33 mouse cellular contexts compared by ENCODE assay signal in genomic region chr4:42872151-42872550, GRCm38 (mm10). TPM values are rescaled to one million over a fixed set of nuclear protein-coding genes. Genes with fewer than 3 reads are reported as not detected.
DNase-seq lines count a peak whose midpoint lies in the region; ATAC-seq and TF ChIP-seq lines count a peak whose summit lies in the region.
"Had no signal": no experiment of that assay in that cellular context is flagged by ENCODE, and none has a peak within 500 bp of the region (broad histone marks: within the 10 kb centered on the region; RNA-seq: fewer than 3 reads in every experiment).

No protein-coding gene starts in this region.

- peaks cover 14% of the 10 kb centered on the region; the same call in 1 of the 2 replicates for H3K27me3 ChIP-seq in heart, embryonic 12.5 days (replicated peaks)
- H3K27me3 ChIP-seq in testis, adult 2 months (ENCODE audit: control insufficient read depth, insufficient read depth, low read length), result no peaks in the 10 kb centered on the region
- H3K27me3 ChIP-seq: forebrain, embryonic 15.5 days; heart, embryonic 15.5 days had no signal

- H3K9me3 ChIP-seq in heart, embryonic 12.5 days (replicated peaks), result no peaks in the 10 kb centered on the region
- H3K9me3 ChIP-seq: embryonic facial prominence, embryonic 10.5 days; embryonic facial prominence, embryonic 13.5 days; forebrain, embryonic 12.5 days; forebrain, embryonic 15.5 days; G1E; heart, embryonic 15.5 days had no signal

- DNase-seq in heart, adult 11 months, result peak; percentile 74
- no peak for DNase-seq in testis, postnatal 14 days (ENCODE audit: low spot score)
- peak; percentile 10 for DNase-seq in testis, postnatal 10 days (ENCODE audit: low spot score)
- DNase-seq: adrenal gland, adult 2 months; adrenal gland, postnatal 14 days; B cell, adult 2 months; cerebellum, adult 11-12 months; cerebellum, adult 8-10 months; cerebellum, postnatal 10 days; cerebellum, postnatal 36 days; embryo, embryonic 11 days; gastrocnemius, postnatal 25 days; heart, adult 2 months; heart, postnatal 10 days; heart, postnatal 36 days had no signal

- H3K27ac ChIP-seq in heart, embryonic 12.5 days (ENCODE audit: poor library complexity, severe bottlenecking), result no peak overlapping the region
- H3K27ac ChIP-seq in testis, adult 2 months (ENCODE audit: control insufficient read depth, insufficient read depth, low read depth, low read length), result no peak overlapping the region
- H3K27ac ChIP-seq: embryonic facial prominence, embryonic 10.5 days; embryonic facial prominence, embryonic 13.5 days; forebrain, embryonic 12.5 days; forebrain, embryonic 15.5 days; heart, embryonic 15.5 days; hindbrain, embryonic 14.5 days; hindbrain, postnatal 0 days had no signal

- 91% methylated on average over 7 of the region's 7 CpGs for WGBS in heart, embryonic 12.5 days

- no peak for ATAC-seq in heart, embryonic 12.5 days (ENCODE audit: insufficient number of reproducible peaks, low FRiP score)
- no peak for ATAC-seq in cerebellum, adult (ENCODE audit: insufficient number of reproducible peaks, low FRiP score, low TSS enrichment)
- ATAC-seq: forebrain, embryonic 15.5 days; hindbrain, postnatal 0 days; inflammation-experienced regulatory T-cells, adult 6 months; intestine, embryonic 16.5 days; Patski had no signal

- no peak overlapping the region for H3K9ac ChIP-seq in heart, embryonic 12.5 days
- H3K9ac ChIP-seq: embryonic facial prominence, embryonic 13.5 days; forebrain, embryonic 12.5 days; forebrain, embryonic 15.5 days; heart, embryonic 15.5 days; hindbrain, embryonic 14.5 days had no signal

- no peak overlapping the region for H3K4me3 ChIP-seq in heart, embryonic 12.5 days
- H3K4me3 ChIP-seq in testis, adult 2 months (ENCODE audit: control insufficient read depth, low read depth, low read length), result peak overlapping the region; percentile 72
- H3K4me3 ChIP-seq: embryonic facial prominence, embryonic 10.5 days; embryonic facial prominence, embryonic 13.5 days; erythroblast, embryonic 14.5 days; forebrain, embryonic 12.5 days; forebrain, embryonic 15.5 days; heart, adult 2 months; heart, embryonic 15.5 days had no signal

- H3K4me1 ChIP-seq in heart, embryonic 12.5 days (replicated peaks), result no peaks in the 10 kb centered on the region
- H3K4me1 ChIP-seq in testis, adult 2 months (ENCODE audit: control insufficient read depth, insufficient read depth, low read length), result peaks cover 6% of the 10 kb centered on the region; the same call in 1 of the 2 replicates
- H3K4me1 ChIP-seq: embryonic facial prominence, embryonic 10.5 days; embryonic facial prominence, embryonic 13.5 days; forebrain, embryonic 12.5 days; forebrain, embryonic 15.5 days; heart, embryonic 15.5 days had no signal

- H3K4me2 ChIP-seq in heart, embryonic 12.5 days, result no peak overlapping the region
- H3K4me2 ChIP-seq: embryonic facial prominence, embryonic 13.5 days; forebrain, embryonic 12.5 days; forebrain, embryonic 15.5 days; heart, embryonic 11.5 days; heart, embryonic 15.5 days; hindbrain, embryonic 14.5 days had no signal

- no peaks in the 10 kb centered on the region for H3K36me3 ChIP-seq in heart, embryonic 12.5 days
- no peaks in the 10 kb centered on the region for H3K36me3 ChIP-seq in testis, adult 2 months (ENCODE audit: control insufficient read depth, insufficient read depth, low read length)
- H3K36me3 ChIP-seq: embryonic facial prominence, embryonic 10.5 days; embryonic facial prominence, embryonic 13.5 days; forebrain, embryonic 12.5 days; forebrain, embryonic 15.5 days; heart, embryonic 15.5 days had no signal

- TF ChIP-seq CTCF in testis, adult 2 months (IDR thresholded peaks at IDR 0.05; ENCODE audit: control insufficient read depth, insufficient read depth, insufficient replicate concordance, low read depth, low read length), result no peak

- TF ChIP-seq POLR2A in testis, adult 2 months (IDR thresholded peaks at IDR 0.05; ENCODE audit: control insufficient read depth, low read depth, low read length), result no peak

RNA-seq across cellular contexts. Expression of gene Fam205c, which starts 1.9 kb away (rescaled TPM):
- polyA plus RNA-seq in heart, embryonic 12.5 days (2016; fragmentation: Nextera tagmentation; extraction: Ambion mirVana), result 0.37 and 0.60 TPM in 2 replicates
- polyA plus RNA-seq in testis, adult 2 months (2012; rRNA removed), result 209 and 240 TPM in 2 replicates
- polyA plus RNA-seq: adrenal gland, adult 2 months; cortical plate, adult 2 months; erythroblast, embryonic 14.5 days; inflammation-experienced regulatory T-cells, adult 6 months; Patski had no signal

RNA-seq across cellular contexts. Expression of gene Gm12394, which starts 15.6 kb away (rescaled TPM):
- polyA plus RNA-seq in heart, embryonic 12.5 days (2016; fragmentation: Nextera tagmentation; extraction: Ambion mirVana), result 0.11 TPM in 1 of 2 replicates, not detected in the other
- polyA plus RNA-seq in testis, adult 2 months (2012; rRNA removed), result 0.07 and 0.20 TPM in 2 replicates
- polyA plus RNA-seq: adrenal gland, adult 2 months; embryonic facial prominence, embryonic 10.5 days; erythroblast, embryonic 14.5 days; G1E; heart, embryonic 11.5 days; inflammation-experienced regulatory T-cells, adult 6 months; Patski had no signal

RNA-seq across cellular contexts. Expression of gene Fam205a1, which starts 18.5 kb away (rescaled TPM):
- 0.04 TPM in 1 of 2 replicates, not detected in the other for polyA plus RNA-seq in heart, embryonic 12.5 days (2016; fragmentation: Nextera tagmentation; extraction: Ambion mirVana)
- polyA plus RNA-seq in testis, adult 2 months (2012; rRNA removed), result 18.8 and 19.9 TPM in 2 replicates
- polyA plus RNA-seq: adrenal gland, adult 2 months; embryonic facial prominence, embryonic 10.5 days; embryonic facial prominence, embryonic 13.5 days; erythroblast, embryonic 14.5 days; forebrain, embryonic 12.5 days; heart, adult 2 months; heart, embryonic 11.5 days; heart, embryonic 15.5 days; hindbrain, embryonic 11.5 days; hindbrain, postnatal 0 days; inflammation-experienced regulatory T-cells, adult 6 months; intestine, embryonic 16.5 days; Patski had no signal

RNA-seq across cellular contexts. Expression of gene Phf24, which starts 44.3 kb away (rescaled TPM):
- 3.4 and 3.9 TPM in 2 replicates for polyA plus RNA-seq in heart, embryonic 12.5 days (2016; fragmentation: Nextera tagmentation; extraction: Ambion mirVana)
- polyA plus RNA-seq in testis, adult 2 months (2012; rRNA removed), result 1.3 and 1.7 TPM in 2 replicates
- polyA plus RNA-seq: erythroblast, embryonic 14.5 days; inflammation-experienced regulatory T-cells, adult 6 months; Patski had no signal

Comparison
In these comparisons a context has a peak if more than half of its experiments do, and no peak if none do; other contexts are left out.
1. RNA of gene Fam205c, which starts 1.9 kb away (polyA plus RNA-seq): 209 to 240 TPM in testis, adult 2 months; 0.37 to 0.60 TPM in heart, embryonic 12.5 days; every median in the first group is over 100 times any median in the second.
2. RNA of gene Fam205a1, which starts 18.5 kb away (polyA plus RNA-seq): 18.8 to 19.9 TPM in testis, adult 2 months; 0.04 TPM in heart, embryonic 12.5 days; every median in the first group is over 10 times any median in the second.